Mouse (Mus musculus): ENCODE data around the gene Camk2g.

- no peak for TF ChIP-seq CTCF (IDR thresholded peaks at IDR 0.05; ENCODE audit: low read depth)
- TF ChIP-seq EP300 (IDR thresholded peaks at IDR 0.05; ENCODE audit: low read depth): no peak
Measured at GRCm38 (mm10) chr14:20786020-20786419, 7.9 kb downstream of the Camk2g start.

All from liver, embryonic 14.5 days (tissue).